Comparison of ENCODE assay signal across 9 mouse cellular contexts in genomic region chr4:156184291-156184954, GRCm38 (mm10). TPM values are rescaled to one million over a fixed set of nuclear protein-coding genes. Genes with fewer than 3 reads are reported as not detected.
A peak's percentile ranks its signal among the peaks of the same experiment; 100 is the strongest.
DNase-seq lines count a peak whose midpoint lies in the region; ATAC-seq and TF ChIP-seq lines count a peak whose summit lies in the region.
"Had no signal": no experiment of that assay in that cellular context is flagged by ENCODE, and none has a peak within 500 bp of the region (broad histone marks: within the 10 kb centered on the region; RNA-seq: fewer than 3 reads in every experiment).

No protein-coding gene starts in this region.

- no peak for TF ChIP-seq CTCF in MEL (IDR thresholded peaks at IDR 0.05 in 2 of 3, conservative IDR thresholded peaks at IDR 0.05 in 1 of 3; ENCODE audit: control insufficient read depth in 1 of 3, insufficient read depth in 1 of 3, low read depth in 2 of 3, low read length in 3 of 3, poor library complexity in 1 of 3, severe bottlenecking in 1 of 3)
- no peak for TF ChIP-seq CTCF in liver, embryonic 14.5 days (IDR thresholded peaks at IDR 0.05; ENCODE audit: low read depth)

- peak overlapping the region; percentile 62 for H3K9ac ChIP-seq in MEL (ENCODE audit: control insufficient read depth, low read depth, low read length, poor library complexity, severe bottlenecking)
- H3K9ac ChIP-seq in forebrain, embryonic 16.5 days (replicated peaks; ENCODE audit: low read depth, low read length), result peak overlapping the region; percentile 89
- H3K9ac ChIP-seq in liver, embryonic 14.5 days (replicated peaks), result no peak overlapping the region

- WGBS in forebrain, embryonic 16.5 days, result 79% methylated on average over 7 of the region's 7 CpGs
- 47% methylated on average over 7 of the region's 7 CpGs for WGBS in liver, embryonic 14.5 days (ENCODE audit: insufficient replicate concordance)

- H3K27ac ChIP-seq in MEL (ENCODE audit: control insufficient read depth, low read depth, low read length), result peak overlapping the region; percentile 75
- peak overlapping the region; percentile 93; the same call in 1 of the 2 replicates for H3K27ac ChIP-seq in forebrain, embryonic 16.5 days (ENCODE audit: low read length)
- no peak overlapping the region for H3K27ac ChIP-seq in liver, embryonic 14.5 days

- H3K27me3 ChIP-seq in MEL (ENCODE audit: control insufficient read depth in 1 of 2, insufficient read depth in 2 of 2, low read length in 2 of 2), result no peaks in the 10 kb centered on the region
- no peaks in the 10 kb centered on the region for H3K27me3 ChIP-seq in forebrain, embryonic 16.5 days (replicated peaks; ENCODE audit: control insufficient read depth, insufficient read depth, low read length)
- H3K27me3 ChIP-seq in liver, embryonic 14.5 days (ENCODE audit: control insufficient read depth, insufficient read depth, low read length), result no peaks in the 10 kb centered on the region

- H3K4me3 ChIP-seq in MEL (ENCODE audit: control insufficient read depth in 1 of 2, insufficient read depth in 1 of 2, low read depth in 2 of 2, low read length in 2 of 2), result peak overlapping the region; percentile 36 to 44
- peak overlapping the region; percentile 62 for H3K4me3 ChIP-seq in forebrain, embryonic 16.5 days (replicated peaks; ENCODE audit: low read length)
- H3K4me3 ChIP-seq in liver, embryonic 14.5 days (ENCODE audit: insufficient read depth in 1 of 2, low read depth in 2 of 2, low read length in 2 of 2), result no peak overlapping the region

- peak overlapping the region; percentile 86 for H3K4me2 ChIP-seq in forebrain, embryonic 16.5 days (ENCODE audit: low read length)
- peak overlapping the region; percentile 22; the same call in 1 of the 2 replicates for H3K4me2 ChIP-seq in liver, embryonic 14.5 days (ENCODE audit: low read depth)

- H3K9me3 ChIP-seq in MEL (replicated peaks; ENCODE audit: insufficient read depth, low read length), result no peaks in the 10 kb centered on the region
- no peaks in the 10 kb centered on the region for H3K9me3 ChIP-seq in forebrain, embryonic 16.5 days (ENCODE audit: control insufficient read depth, low read length)
- H3K9me3 ChIP-seq in liver, embryonic 14.5 days (ENCODE audit: control insufficient read depth, low read length), result no peaks in the 10 kb centered on the region

- 0 out of 2 replicates have a peak, but pooled peaks have one; percentile 7 for ATAC-seq in forebrain, embryonic 16.5 days
- ATAC-seq in liver, embryonic 14.5 days (ENCODE audit: insufficient read depth), result no peak; the same call in 1 of the 2 replicates
- ATAC-seq in erythroid progenitor cell, adult 5-6 weeks (replicated peaks; ENCODE audit: low FRiP score, poor library complexity, severe bottlenecking), result no peak

- peaks cover 14 to 25% of the 10 kb centered on the region in 2 experiments for H3K4me1 ChIP-seq in MEL (ENCODE audit: control insufficient read depth in 1 of 2, insufficient read depth in 2 of 2, low read length in 2 of 2)
- peaks cover 88% of the 10 kb centered on the region for H3K4me1 ChIP-seq in forebrain, embryonic 16.5 days (replicated peaks; ENCODE audit: control insufficient read depth, insufficient read depth, low read length)
- H3K4me1 ChIP-seq in liver, embryonic 14.5 days (replicated peaks; ENCODE audit: control insufficient read depth in 2 of 2, insufficient read depth in 2 of 2, low read length in 1 of 2), result peaks cover 17 to 37% of the 10 kb centered on the region in 2 experiments

- DNase-seq in heart, adult 11 months, result peak; percentile 96
- no peak for DNase-seq in heart, adult 9 months (ENCODE audit: low spot score in 2 of 2)
- DNase-seq in MEL (ENCODE audit: low read depth, low spot score), result peak; percentile 85
- no peak for DNase-seq in liver, embryonic 14.5 days (ENCODE audit: low read depth in 3 of 3, low spot score in 3 of 3)
- DNase-seq in ovary, adult 18-20 months (ENCODE audit: low spot score), result no peak
- DNase-seq in embryo, embryonic 10.5 days (ENCODE audit: low spot score), result no peak
- DNase-seq: cerebellum, postnatal 36 days had no signal

- no peaks in the 10 kb centered on the region for H3K79me2 ChIP-seq in MEL (ENCODE audit: control insufficient read depth, insufficient read depth, low read length, poor library complexity)

- no peak; a peak in 1 of 4 replicates for TF ChIP-seq POLR2A in MEL (IDR thresholded peaks at IDR 0.05; ENCODE audit: control insufficient read depth in 1 of 2, insufficient read depth in 1 of 2, low read depth in 1 of 2, low read length in 2 of 2, poor library complexity in 1 of 2)

- peaks cover 0 to 19% of the 10 kb centered on the region in 2 experiments; a peak in 3 of 4 replicates for H3K36me3 ChIP-seq in MEL (ENCODE audit: control insufficient read depth in 1 of 2, insufficient read depth in 2 of 2, low read length in 2 of 2)
- H3K36me3 ChIP-seq in forebrain, embryonic 16.5 days (ENCODE audit: control insufficient read depth, insufficient read depth), result no peaks in the 10 kb centered on the region
- H3K36me3 ChIP-seq in liver, embryonic 14.5 days (replicated peaks; ENCODE audit: control insufficient read depth, insufficient read depth, low read depth), result no peaks in the 10 kb centered on the region

- no peak for TF ChIP-seq RAD21 in MEL (IDR thresholded peaks at IDR 0.05; ENCODE audit: low read depth, low read length)

- TF ChIP-seq EP300 in MEL (IDR thresholded peaks at IDR 0.05; ENCODE audit: low read depth in 1 of 2, low read length in 2 of 2), result peak; percentile 80 to 87
- TF ChIP-seq EP300 in liver, embryonic 14.5 days (IDR thresholded peaks at IDR 0.05; ENCODE audit: low read depth), result no peak

TF ChIP-seq in MEL, 35 proteins besides CTCF, POLR2A, EP300 and RAD21 (continues in another document):
- TF ChIP-seq ZMIZ1 (IDR thresholded peaks at IDR 0.05; ENCODE audit: low read depth, low read length), result no peak
- no peak for TF ChIP-seq E2F4 (IDR thresholded peaks at IDR 0.05; ENCODE audit: borderline replicate concordance, low read depth, low read length)
- no peak for TF ChIP-seq CHD1 (IDR thresholded peaks at IDR 0.05; ENCODE audit: low read depth, low read length)
- 0 out of 2 replicates have a peak, but pooled peaks have one; percentile 8 for TF ChIP-seq NELFE (IDR thresholded peaks at IDR 0.05; ENCODE audit: low read depth, low read length)

RNA-seq across cellular contexts. Expression of gene Agrn, which starts 12.9 kb away (rescaled TPM):
- total RNA-seq in MEL (2012; rRNA removed), result 13.7 and 19.3 TPM in 2 replicates
- 10 to 100 TPM in 1 of 2 experiments, not detected in 1; 43.0 TPM for polyA plus RNA-seq in MEL (2012; ENCODE audit: insufficient read depth in 1 of 2, insufficient read length in 2 of 2, low read depth in 1 of 2, low replicate concordance in 2 of 2, missing spikeins in 1 of 2)
- 113 and 125 TPM in 2 replicates for polyA plus RNA-seq in forebrain, embryonic 16.5 days (2015; fragmentation: Nextera tagmentation; extraction: Ambion mirVana)
- 18.5 TPM in 2 replicates for polyA plus RNA-seq in liver, embryonic 14.5 days (2012; rRNA removed)
- polyA plus RNA-seq in liver, embryonic 14.5 days (2014; fragmentation: Nextera tagmentation; extraction: Ambion mirVana), result 6.7 and 7.2 TPM in 2 replicates
- total RNA-seq in erythroid progenitor cell, adult 5-6 weeks (2015; ENCODE audit: low replicate concordance), result 107 and 119 TPM in 2 replicates
- total RNA-seq in erythroid progenitor cell, adult 5-6 weeks (2017; ENCODE audit: low replicate concordance), result 52.9 and 82.3 TPM in 2 replicates

RNA-seq across cellular contexts. Expression of gene Isg15, which starts 16.2 kb away (rescaled TPM):
- total RNA-seq in MEL (2012; rRNA removed), result 3.8 and 5.4 TPM in 2 replicates
- polyA plus RNA-seq in MEL (2012; ENCODE audit: insufficient read depth in 1 of 2, insufficient read length in 2 of 2, low read depth in 1 of 2, low replicate concordance in 2 of 2, missing spikeins in 1 of 2), result 1 to 10 TPM in 1 of 2 experiments, not detected in 1; 4.8 TPM
- 1.5 TPM in 2 replicates for polyA plus RNA-seq in forebrain, embryonic 16.5 days (2015; fragmentation: Nextera tagmentation; extraction: Ambion mirVana)
- 5.8 and 6.1 TPM in 2 replicates for polyA plus RNA-seq in liver, embryonic 14.5 days (2012; rRNA removed)
- polyA plus RNA-seq in liver, embryonic 14.5 days (2014; fragmentation: Nextera tagmentation; extraction: Ambion mirVana), result 0.90 and 1.3 TPM in 2 replicates
- 32.8 and 101 TPM in 2 replicates for total RNA-seq in erythroid progenitor cell, adult 5-6 weeks (2015; ENCODE audit: low replicate concordance)
- total RNA-seq in erythroid progenitor cell, adult 5-6 weeks (2017; ENCODE audit: low replicate concordance), result 71.3 and 108 TPM in 2 replicates

RNA-seq across cellular contexts. Expression of gene AW011738, which starts 18.7 kb away (rescaled TPM):
- 1.9 and 3.2 TPM in 2 replicates for total RNA-seq in MEL (2012; rRNA removed)
- polyA plus RNA-seq in MEL (2012; ENCODE audit: insufficient read depth in 1 of 2, insufficient read length in 2 of 2, low read depth in 1 of 2, low replicate concordance in 2 of 2, missing spikeins in 1 of 2), result 1 to 10 TPM in 1 of 2 experiments, not detected in 1; 3.8 TPM
- polyA plus RNA-seq in forebrain, embryonic 16.5 days (2015; fragmentation: Nextera tagmentation; extraction: Ambion mirVana), result 3.3 and 4.0 TPM in 2 replicates
- 0.49 and 0.66 TPM in 2 replicates for polyA plus RNA-seq in liver, embryonic 14.5 days (2012; rRNA removed)
- 0.23 TPM in 1 of 2 replicates, not detected in the other for polyA plus RNA-seq in liver, embryonic 14.5 days (2014; fragmentation: Nextera tagmentation; extraction: Ambion mirVana)
- total RNA-seq in erythroid progenitor cell, adult 5-6 weeks (2015; ENCODE audit: low replicate concordance), result 12.2 and 17.3 TPM in 2 replicates
- 13.1 and 16.0 TPM in 2 replicates for total RNA-seq in erythroid progenitor cell, adult 5-6 weeks (2017; ENCODE audit: low replicate concordance)

RNA-seq across cellular contexts. Expression of gene Perm1, which starts 31.2 kb away (rescaled TPM):
- total RNA-seq in MEL (2012; rRNA removed), result 0.10 and 0.19 TPM in 2 replicates
- polyA plus RNA-seq in MEL (2012; ENCODE audit: insufficient read depth in 1 of 2, insufficient read length in 2 of 2, low read depth in 1 of 2, low replicate concordance in 2 of 2, missing spikeins in 1 of 2), result 1 to 10 TPM in 1 of 2 experiments, not detected in 1; 1.8 TPM
- 1.7 and 1.8 TPM in 2 replicates for polyA plus RNA-seq in forebrain, embryonic 16.5 days (2015; fragmentation: Nextera tagmentation; extraction: Ambion mirVana)
- polyA plus RNA-seq in liver, embryonic 14.5 days (2012; rRNA removed), result 0.03 TPM in 2 replicates
- 0.05 TPM in 1 of 2 replicates, not detected in the other for polyA plus RNA-seq in liver, embryonic 14.5 days (2014; fragmentation: Nextera tagmentation; extraction: Ambion mirVana)
- total RNA-seq in erythroid progenitor cell, adult 5-6 weeks (2015; ENCODE audit: low replicate concordance), result 4.2 and 7.2 TPM in 2 replicates
- total RNA-seq in erythroid progenitor cell, adult 5-6 weeks (2017; ENCODE audit: low replicate concordance), result 3.2 and 5.9 TPM in 2 replicates

RNA-seq across cellular contexts. Expression of gene Plekhn1, which starts 50.2 kb away (rescaled TPM):
- total RNA-seq in MEL (2012; rRNA removed), result 9.4 and 11.8 TPM in 2 replicates
- polyA plus RNA-seq in MEL (2012; ENCODE audit: insufficient read depth in 1 of 2, insufficient read length in 2 of 2, low read depth in 1 of 2, low replicate concordance in 2 of 2, missing spikeins in 1 of 2), result 10 to 100 TPM in 1 of 2 experiments, not detected in 1; 20.0 TPM
- polyA plus RNA-seq in forebrain, embryonic 16.5 days (2015; fragmentation: Nextera tagmentation; extraction: Ambion mirVana), result 27.6 and 31.9 TPM in 2 replicates
- polyA plus RNA-seq in liver, embryonic 14.5 days (2012; rRNA removed), result 9.9 and 10.8 TPM in 2 replicates
- polyA plus RNA-seq in liver, embryonic 14.5 days (2014; fragmentation: Nextera tagmentation; extraction: Ambion mirVana), result 2.7 and 5.2 TPM in 2 replicates
- 36.9 and 45.8 TPM in 2 replicates for total RNA-seq in erythroid progenitor cell, adult 5-6 weeks (2015; ENCODE audit: low replicate concordance)
- 23.7 and 40.3 TPM in 2 replicates for total RNA-seq in erythroid progenitor cell, adult 5-6 weeks (2017; ENCODE audit: low replicate concordance)

Comparison
In these comparisons a context has a peak if more than half of its experiments do, and no peak if none do; other contexts are left out.
1. DNase-seq: peak in heart, adult 11 months (single experiment) and MEL (single experiment); none in heart, adult 9 months (0 of 2), liver, embryonic 14.5 days (0 of 3), ovary, adult 18-20 months (single experiment) and embryo, embryonic 10.5 days (single experiment).
2. H3K4me3 ChIP-seq: peak in MEL (2 of 2) and forebrain, embryonic 16.5 days (single experiment); none in liver, embryonic 14.5 days (0 of 2).